Mouse (Mus musculus): ENCODE measurements around the gene Pon3. TPM values are rescaled to one million over a fixed set of nuclear protein-coding genes. Genes with fewer than 3 reads are reported as not detected.

The Pon3 gene
- polyA plus RNA-seq, 1 experiment, result 2.5 TPM

- no peak for DNase-seq (ENCODE audit: extremely low spot score in 1 of 2, low spot score in 1 of 2)
Measured at GRCm38 (mm10) chr6:5188036-5188435, 68.0 kb downstream of the Pon3 start.

- no peak for DNase-seq (ENCODE audit: extremely low spot score in 1 of 2, low spot score in 1 of 2)
Measured at GRCm38 (mm10) chr6:5187586-5187985, 68.5 kb downstream of the Pon3 start.

DNA sequence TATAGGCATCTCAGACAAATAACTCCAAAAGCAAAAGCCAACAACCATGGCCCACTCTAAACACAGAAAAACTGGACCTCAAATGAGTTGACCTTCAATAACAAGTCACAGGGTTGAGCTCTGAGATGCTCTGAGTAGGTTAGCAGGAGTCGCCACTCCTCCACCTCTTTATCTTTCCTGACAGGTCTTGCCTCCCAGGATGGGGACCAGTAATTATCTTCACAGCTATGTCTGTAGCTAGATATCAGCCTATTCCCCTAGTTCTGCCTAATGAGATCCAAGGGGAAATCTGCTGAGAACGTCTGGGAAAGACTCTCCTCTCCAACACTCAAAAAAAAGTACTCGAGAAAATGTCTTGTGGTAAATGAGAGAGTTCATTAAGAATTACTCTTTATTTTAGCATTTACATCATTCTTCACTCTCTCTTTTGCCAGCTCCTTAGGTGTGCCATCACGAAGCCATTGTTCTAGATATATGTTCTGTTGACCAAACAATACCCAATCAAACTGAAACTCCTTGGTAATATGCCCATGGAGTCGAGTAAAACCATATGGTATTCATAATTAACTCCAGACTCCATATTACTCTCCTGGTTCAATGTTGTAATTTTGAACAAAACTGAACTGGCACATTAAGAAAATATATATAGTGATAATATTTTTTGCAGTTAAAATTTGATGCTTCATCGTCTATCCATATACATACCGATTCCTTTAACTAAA lies 69.7 kb downstream of the Pon3 start:
- DNase-seq (ENCODE audit: extremely low spot score in 1 of 2, low spot score in 1 of 2), result no peak

- DNase-seq (ENCODE audit: extremely low spot score in 1 of 2, low spot score in 1 of 2), result no peak
Measured at GRCm38 (mm10) chr6:5180645-5181044, 75.4 kb downstream of the Pon3 start.

- DNase-seq (ENCODE audit: extremely low spot score in 1 of 2, low spot score in 1 of 2), result no peak
Measured at GRCm38 (mm10) chr6:5179189-5179588, 76.9 kb downstream of the Pon3 start.

DNA sequence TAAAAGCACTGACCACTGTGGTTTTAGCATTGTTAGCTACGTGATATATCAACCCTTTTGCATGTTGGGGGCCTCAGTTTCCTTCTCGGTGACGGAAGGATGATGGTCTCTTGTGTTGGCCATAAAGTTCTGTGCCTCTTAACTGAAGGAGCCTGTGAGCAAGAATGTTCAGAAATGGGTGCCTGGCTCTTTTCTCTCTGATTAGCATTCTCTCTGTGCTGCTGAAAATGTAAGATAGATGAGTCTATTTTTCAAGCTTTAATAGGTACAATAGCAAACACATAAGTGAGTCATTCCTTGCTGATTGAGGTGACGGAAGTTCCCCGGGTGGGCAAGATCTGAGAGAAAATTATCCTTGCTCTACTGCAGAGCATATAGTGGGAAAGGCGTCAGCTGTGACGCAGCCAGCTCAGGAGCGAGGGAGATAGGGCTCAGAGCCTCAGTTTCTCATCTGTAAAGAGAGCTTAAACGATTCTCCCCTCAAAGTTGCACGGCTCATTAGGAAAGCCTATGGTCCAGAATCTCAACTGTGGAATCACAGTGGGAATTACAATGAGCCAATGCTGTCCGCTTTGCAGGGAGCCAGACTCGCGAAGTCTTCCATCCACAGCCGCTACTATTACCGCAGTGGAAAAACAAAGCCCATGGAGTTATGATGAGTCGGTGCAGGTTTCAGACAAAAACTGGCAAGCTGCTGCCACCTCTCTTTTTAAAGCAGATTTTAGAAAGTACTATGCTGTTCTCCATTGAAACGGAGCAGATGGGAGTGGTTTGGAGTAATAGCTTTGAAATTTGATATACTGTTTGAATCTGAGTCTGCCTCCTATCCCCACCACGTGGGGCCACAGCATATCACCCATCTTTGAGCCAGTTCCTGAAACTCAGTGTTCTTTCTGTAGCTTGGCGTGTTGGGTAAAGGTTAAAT lies 77.9 kb downstream of the Pon3 start:
- peak in 1 of 2 experiments; percentile 26 for DNase-seq (ENCODE audit: extremely low spot score in 1 of 2, low spot score in 1 of 2)

- DNase-seq (ENCODE audit: extremely low spot score in 1 of 2, low spot score in 1 of 2), result no peak
Measured at GRCm38 (mm10) chr6:5174179-5174812, 81.8 kb downstream of the Pon3 start.

- no peak for DNase-seq (ENCODE audit: extremely low spot score in 1 of 2, low spot score in 1 of 2)
Measured at GRCm38 (mm10) chr6:5172571-5172970, 83.5 kb downstream of the Pon3 start.

DNA sequence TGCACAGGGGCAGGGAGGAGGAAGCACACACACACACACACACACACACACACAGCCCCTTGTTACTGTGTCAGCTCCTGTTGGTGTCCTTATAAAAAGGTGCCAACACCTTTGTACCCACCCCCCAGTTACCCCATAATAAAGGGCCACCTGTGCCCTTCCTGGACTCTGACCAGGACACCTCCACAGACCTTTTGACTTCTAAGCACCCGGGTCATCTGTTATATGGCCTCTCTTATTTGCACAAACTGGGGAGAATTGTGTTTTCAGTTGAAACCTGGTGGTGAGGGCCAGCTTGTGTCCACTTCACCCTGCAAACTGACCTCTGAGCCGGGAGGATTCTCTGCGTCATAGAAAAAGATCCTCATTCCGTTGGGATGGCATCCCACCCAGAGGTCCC lies 84.7 kb downstream of the Pon3 start:
- no peak for DNase-seq (ENCODE audit: extremely low spot score in 1 of 2, low spot score in 1 of 2)

Other genes with a start within 250 kb of the Pon3 start
- gene Pon1, start 62.3 kb downstream of the Pon3 start, polyA plus RNA-seq (2012; rRNA removed), result 0.71 TPM in 1 of 2 replicates, not detected in the other
- 57.7 and 59.5 TPM in 2 replicates for gene Pon2, start 42.2 kb upstream of the Pon3 start, polyA plus RNA-seq (2012; rRNA removed)
- gene Asb4, start 127.1 kb upstream of the Pon3 start, polyA plus RNA-seq (2012; rRNA removed), result 0.29 and 0.40 TPM in 2 replicates
- 7.5 and 11.0 TPM in 2 replicates for gene Pdk4, start 240.0 kb upstream of the Pon3 start, polyA plus RNA-seq (2012; rRNA removed)

Data from frontal cortex, adult 2 months (tissue).